Mouse (Mus musculus): Measurements from ENCODE around the gene Eif4e2. TPM values are rescaled to one million over a fixed set of nuclear protein-coding genes. Genes with fewer than 3 reads are reported as not detected.

Eif4e2 gene
- total and polyA plus RNA-seq, 3 experiments: 175 to 264 (median 228) TPM

DNA sequence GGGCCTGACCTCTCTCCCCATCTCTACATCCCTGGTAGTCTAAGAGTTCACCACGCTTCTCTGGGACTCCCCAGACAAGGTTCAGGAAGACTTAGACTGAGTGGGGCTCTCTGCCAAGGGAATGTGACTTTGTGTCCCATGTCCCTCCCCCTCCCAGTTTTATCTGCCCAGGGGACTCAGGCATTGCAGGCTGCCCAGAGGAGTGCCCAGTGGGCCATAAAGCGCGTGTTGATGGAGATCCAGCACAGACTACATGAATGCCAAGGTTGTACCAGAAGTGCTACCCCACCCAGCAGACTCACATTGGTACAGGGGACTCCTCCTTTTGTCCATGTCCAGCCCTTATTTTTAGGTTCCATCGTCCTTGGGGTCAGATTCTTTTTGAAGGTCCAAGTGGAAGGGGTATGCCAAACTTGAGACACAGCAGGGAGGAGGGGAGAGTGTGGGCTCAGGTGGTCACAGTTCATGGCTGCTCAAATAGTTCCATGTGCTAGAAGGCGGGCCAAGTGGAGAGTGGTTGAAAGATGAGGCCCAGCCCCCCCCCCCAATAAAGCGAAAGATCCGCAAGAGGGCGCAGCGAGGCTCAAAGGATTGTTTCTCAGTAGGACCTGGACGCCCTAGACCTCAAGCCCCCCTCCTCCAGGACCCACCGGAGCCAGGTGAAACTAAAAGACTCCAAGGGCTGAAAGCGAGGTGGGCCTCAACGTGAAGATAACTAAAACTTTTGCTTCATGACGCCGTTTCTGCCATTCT lies 29.5 kb upstream of the Eif4e2 start:
- no peaks in the 10 kb centered on the region for H3K36me3 ChIP-seq (replicated peaks in 1 of 2; ENCODE audit: control insufficient read depth in 1 of 2, insufficient read depth in 1 of 2, low read length in 1 of 2)
- H3K79me2 ChIP-seq (replicated peaks; ENCODE audit: control insufficient read depth, extremely low read depth, insufficient read depth, poor library complexity, severe bottlenecking): no peaks in the 10 kb centered on the region
- DNase-seq (ENCODE audit: extremely low read depth): no peak
- H3K9ac ChIP-seq (ENCODE audit: insufficient read depth, low read depth): no peak overlapping the region
- H3K27ac ChIP-seq (ENCODE audit: insufficient read depth, low read depth): no peak overlapping the region
- in situ Hi-C loops (cut with MboI; ENCODE audit: low pct_ligation_motif_present, low pct_unique_long_range_greater_than_20kb, low sequenced_read_pairs): loop anchor here (10.0 kb wide), 1 partner anchor 519 kb away; no protein-coding TSS in a partner anchor
- dilution Hi-C loops (cut with MboI; ENCODE audit: extremely low pct_ligation_motif_present, extremely low pct_unique_long_range_greater_than_20kb, low sequenced_read_pairs): no loop called here
- H3K27me3 ChIP-seq (replicated peaks): peaks cover 56% of the 10 kb centered on the region
- no peaks in the 10 kb centered on the region for H3K9me3 ChIP-seq (replicated peaks; ENCODE audit: low read length)
- peaks cover 0 to 15% of the 10 kb centered on the region in 2 experiments; a peak in 3 of 4 replicates for H3K4me1 ChIP-seq (ENCODE audit: control insufficient read depth in 1 of 2, insufficient read depth in 2 of 2)
- 0 out of 2 replicates have a peak overlapping the region, but pooled peaks have one; percentile 0 for H3K4me2 ChIP-seq (ENCODE audit: insufficient read depth, low read depth, poor library complexity, severe bottlenecking)
- H3K4me3 ChIP-seq (replicated peaks in 1 of 3; ENCODE audit: low read depth in 2 of 3, low read length in 2 of 3, poor library complexity in 1 of 3): no peak overlapping the region
- no peak for TF ChIP-seq POLR2AphosphoS2 (IDR thresholded peaks at IDR 0.05; ENCODE audit: low read depth, low read length)
- no peak for TF ChIP-seq MAFK (IDR thresholded peaks at IDR 0.05; ENCODE audit: insufficient replicate concordance, low read length)
- no peak for TF ChIP-seq TCF12 (IDR thresholded peaks at IDR 0.05; ENCODE audit: low read depth, low read length)
- TF ChIP-seq PAX5 (IDR thresholded peaks at IDR 0.05; ENCODE audit: low read length): no peak
- TF ChIP-seq TBP (conservative IDR thresholded peaks at IDR 0.05; ENCODE audit: low read depth, low read length): no peak

DNA sequence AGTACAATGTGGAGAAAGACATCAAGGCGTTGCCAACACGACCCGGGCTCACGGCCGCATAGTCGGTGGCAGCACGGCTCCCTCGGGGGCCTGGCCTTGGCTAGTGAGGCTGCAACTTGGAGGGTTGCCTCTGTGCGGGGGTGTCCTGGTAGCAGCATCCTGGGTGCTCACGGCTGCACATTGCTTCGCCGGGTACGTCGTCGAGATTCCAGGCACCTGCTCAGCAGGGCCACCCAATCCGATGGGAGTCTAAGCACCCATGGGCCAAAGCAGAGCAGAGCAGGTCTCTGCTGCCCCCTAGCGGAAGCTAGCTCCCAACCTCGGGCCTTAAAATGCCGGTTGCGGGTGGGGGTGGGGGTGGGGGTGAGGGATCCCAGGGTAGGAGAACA lies 29.0 kb upstream of the Eif4e2 start:
- no peak overlapping the region for H3K9ac ChIP-seq (ENCODE audit: insufficient read depth, low read depth)
- peaks cover 60% of the 10 kb centered on the region for H3K27me3 ChIP-seq (replicated peaks)
- peaks cover 0 to 15% of the 10 kb centered on the region in 2 experiments; a peak in 3 of 4 replicates for H3K4me1 ChIP-seq (ENCODE audit: control insufficient read depth in 1 of 2, insufficient read depth in 2 of 2)
- in situ Hi-C loops (cut with MboI; ENCODE audit: low pct_ligation_motif_present, low pct_unique_long_range_greater_than_20kb, low sequenced_read_pairs): loop anchor here (5.0 to 10.0 kb wide), 2 partner anchors 82 to 520 kb away; partner anchors contain the start of gene Alpi
- H3K4me3 ChIP-seq (replicated peaks in 1 of 3; ENCODE audit: low read depth in 2 of 3, low read length in 2 of 3, poor library complexity in 1 of 3): no peak overlapping the region
- dilution Hi-C loops (cut with MboI; ENCODE audit: extremely low pct_ligation_motif_present, extremely low pct_unique_long_range_greater_than_20kb, low sequenced_read_pairs): no loop called here
- H3K79me2 ChIP-seq (replicated peaks; ENCODE audit: control insufficient read depth, extremely low read depth, insufficient read depth, poor library complexity, severe bottlenecking): no peaks in the 10 kb centered on the region
- DNase-seq (ENCODE audit: extremely low read depth): peak; percentile 71
- H3K4me2 ChIP-seq (ENCODE audit: insufficient read depth, low read depth, poor library complexity, severe bottlenecking): 0 out of 2 replicates have a peak overlapping the region, but pooled peaks have one; percentile 0
- no peak overlapping the region for H3K27ac ChIP-seq (ENCODE audit: insufficient read depth, low read depth)
- TF ChIP-seq POLR2A (IDR thresholded peaks at IDR 0.05; ENCODE audit: low read depth, low read length): no peak
- TF ChIP-seq ELF1 (IDR thresholded peaks at IDR 0.05; ENCODE audit: low read depth, low read length): no peak
- TF ChIP-seq ZMIZ1 (IDR thresholded peaks at IDR 0.05; ENCODE audit: low read depth, low read length): no peak
- TF ChIP-seq RAD21 (IDR thresholded peaks at IDR 0.05; ENCODE audit: low read depth, low read length): peak; percentile 57
- no peak for TF ChIP-seq MYC (IDR thresholded peaks at IDR 0.05; ENCODE audit: low read depth, low read length)
- TF ChIP-seq CTCF (conservative IDR thresholded peaks at IDR 0.05 in 1 of 2, IDR thresholded peaks at IDR 0.05 in 1 of 2; ENCODE audit: low read depth in 2 of 2, low read length in 2 of 2): peak; percentile 16 to 77; a peak in 2 of 4 replicates
- no peak for TF ChIP-seq MXI1 (IDR thresholded peaks at IDR 0.05; ENCODE audit: low read depth, low read length)
- TF ChIP-seq ZNF384 (IDR thresholded peaks at IDR 0.05; ENCODE audit: low read depth, low read length): no peak
- no peak for TF ChIP-seq MAX (IDR thresholded peaks at IDR 0.05; ENCODE audit: low read length)
- peak; percentile 39; the same call in 1 of the 2 replicates for TF ChIP-seq SMC3 (IDR thresholded peaks at IDR 0.05; ENCODE audit: low read depth, low read length)
- no peaks in the 10 kb centered on the region for H3K36me3 ChIP-seq (replicated peaks in 1 of 2; ENCODE audit: control insufficient read depth in 1 of 2, insufficient read depth in 1 of 2, low read length in 1 of 2)
- H3K9me3 ChIP-seq (replicated peaks; ENCODE audit: low read length): no peaks in the 10 kb centered on the region

All from CH12.LX (cell line).